Comparison of ENCODE assay signal across 13 mouse cellular contexts in genomic region chr3:101363574-101363973, GRCm38 (mm10). TPM values are rescaled to one million over a fixed set of nuclear protein-coding genes. Genes with fewer than 3 reads are reported as not detected.
A peak's percentile ranks its signal among the peaks of the same experiment; 100 is the strongest.
DNase-seq lines count a peak whose midpoint lies in the region; ATAC-seq and TF ChIP-seq lines count a peak whose summit lies in the region.
"Had no signal": no experiment of that assay in that cellular context is flagged by ENCODE, and none has a peak within 500 bp of the region (broad histone marks: within the 10 kb centered on the region; RNA-seq: fewer than 3 reads in every experiment).

No protein-coding gene starts in this region.

- TF ChIP-seq CTCF in E14TG2a.4 (conservative IDR thresholded peaks at IDR 0.05; ENCODE audit: low read length) = no peak
- no peak for TF ChIP-seq CTCF in midbrain, postnatal 0 days (IDR thresholded peaks at IDR 0.05)

- no peak overlapping the region for H3K4me2 ChIP-seq in midbrain, postnatal 0 days (ENCODE audit: low read depth, low read length, poor library complexity, severe bottlenecking)
- H3K4me2 ChIP-seq: kidney, embryonic 15.5 days; liver, embryonic 11.5 days; lung, embryonic 15.5 days had no signal

- no peak for ATAC-seq in midbrain, postnatal 0 days (ENCODE audit: low FRiP score)
- ATAC-seq: midbrain, embryonic 16.5 days had no signal

- H3K9me3 ChIP-seq in E14TG2a.4 (ENCODE audit: low read length) = no peaks in the 10 kb centered on the region
- no peaks in the 10 kb centered on the region for H3K9me3 ChIP-seq in midbrain, postnatal 0 days (ENCODE audit: low read length)
- H3K9me3 ChIP-seq: kidney, embryonic 15.5 days; lung, embryonic 15.5 days had no signal

- H3K4me3 ChIP-seq in E14TG2a.4 (replicated peaks; ENCODE audit: low read length) = peak overlapping the region; percentile 52
- H3K4me3 ChIP-seq in midbrain, postnatal 0 days (ENCODE audit: low read depth, low read length) = no peak overlapping the region
- H3K4me3 ChIP-seq: kidney, embryonic 15.5 days; lung, embryonic 15.5 days had no signal

- peaks cover 8% of the 10 kb centered on the region for H3K27me3 ChIP-seq in E14TG2a.4 (ENCODE audit: insufficient read depth, low read length)
- no peaks in the 10 kb centered on the region for H3K27me3 ChIP-seq in midbrain, postnatal 0 days (ENCODE audit: insufficient read depth, low read length)
- H3K27me3 ChIP-seq: kidney, embryonic 15.5 days; lung, embryonic 15.5 days had no signal

- H3K36me3 ChIP-seq in E14TG2a.4 (ENCODE audit: insufficient read depth, low read length) = no peaks in the 10 kb centered on the region
- H3K36me3 ChIP-seq in midbrain, postnatal 0 days (ENCODE audit: insufficient read depth, low read length) = no peaks in the 10 kb centered on the region
- H3K36me3 ChIP-seq: kidney, embryonic 15.5 days; lung, embryonic 15.5 days had no signal

- intact Hi-C loops in heart, postnatal 10 days (cut with DNase I) = no loop called here

- H3K4me1 ChIP-seq in E14TG2a.4 (replicated peaks; ENCODE audit: low read depth, low read length) = peaks cover 74% of the 10 kb centered on the region
- peaks cover under 1% of the 10 kb centered on the region; the same call in 1 of the 2 replicates for H3K4me1 ChIP-seq in midbrain, postnatal 0 days (ENCODE audit: insufficient read depth, low read length)

- 79% methylated on average over 7 of the region's 7 CpGs for WGBS in midbrain, postnatal 0 days

- DNase-seq in heart, adult 11 months = peak; percentile 94
- no peak for DNase-seq in heart, postnatal 4 days
- peak; percentile 25 for DNase-seq in gastrocnemius, postnatal 10 days
- DNase-seq in heart, postnatal 10 days = peak; percentile 45 to 50
- DNase-seq in midbrain, postnatal 0 days (ENCODE audit: low spot score) = no peak
- no peak for DNase-seq in spleen, postnatal 10 days (ENCODE audit: low spot score in 2 of 2)
- no peak for DNase-seq in thymus, postnatal 10 days (ENCODE audit: low spot score in 2 of 2)
- DNase-seq: cerebellum, adult 9-10 months had no signal

- no peak overlapping the region for H3K9ac ChIP-seq in midbrain, postnatal 0 days (replicated peaks; ENCODE audit: low read length, poor library complexity, severe bottlenecking)
- H3K9ac ChIP-seq: kidney, embryonic 15.5 days; lung, embryonic 15.5 days had no signal

- H3K27ac ChIP-seq in midbrain, postnatal 0 days (ENCODE audit: low read depth, low read length) = no peak overlapping the region
- H3K27ac ChIP-seq: kidney, embryonic 15.5 days; lung, embryonic 15.5 days had no signal

RNA-seq across cellular contexts. Expression of gene Igsf3, which starts 13.3 kb away (rescaled TPM):
- 10 to 100 TPM; 26.9 to 29.8 TPM for total RNA-seq in heart, postnatal 4 days (2021)
- total RNA-seq in gastrocnemius, postnatal 10 days (2021) = 10 to 100 TPM; 15.6 to 20.5 TPM
- 10 to 100 TPM; 21.6 to 24.9 TPM for total RNA-seq in heart, postnatal 10 days (2021)
- 102 and 104 TPM in 2 replicates for total RNA-seq in midbrain, postnatal 0 days (2014; rRNA removed)
- 84.2 and 84.9 TPM in 2 replicates for polyA plus RNA-seq in midbrain, postnatal 0 days (2015; fragmentation: Nextera tagmentation; extraction: Ambion mirVana)

Comparison
In these comparisons a context has a peak if more than half of its experiments do, and no peak if none do; other contexts are left out.
1. DNase-seq: peak in heart, adult 11 months (single experiment), gastrocnemius, postnatal 10 days (single experiment) and heart, postnatal 10 days (2 of 2); none in heart, postnatal 4 days (single experiment), midbrain, postnatal 0 days (single experiment), spleen, postnatal 10 days (0 of 2) and thymus, postnatal 10 days (0 of 2).